Mouse (Mus musculus) heart, embryonic 14.5 days (tissue): Measurements from ENCODE around the gene Smad6. TPM values are rescaled to one million over a fixed set of nuclear protein-coding genes. Genes with fewer than 3 reads are reported as not detected.

Experiments
- ATAC-seq: fragments of 200-750 bp; cut with Nextera tagmentation; 2 replicates; pipeline ENCODE4 v1.8.0; 2017; ENCODE audit warnings: low read depth, moderate TSS enrichment; ENCODE audit not compliant: insufficient number of reproducible peaks, insufficient read depth, low FRiP score
- H3K27ac ChIP-seq, 2 experiments: fragments of 200-500 bp in 1 of 2; fragments of 300-500 bp in 1 of 2; sonication (generic) in 1 of 2; replicated peaks in 1 of 2; 2 replicates each; pipeline ENCODE4 v1.5.1; 2012 to 2014; ENCODE audit warnings: low read depth in 2 of 2, low read length in 2 of 2, control low read depth in 1 of 2, mild to moderate bottlenecking in 1 of 2, mixed read lengths in 1 of 2; ENCODE audit not compliant: control insufficient read depth in 1 of 2, insufficient read depth in 1 of 2
- H3K27me3 ChIP-seq: fragments of 300-500 bp; sonication (generic); 2 replicates; pipeline ENCODE4 v1.6.1; 2014; ENCODE audit warnings: mild to moderate bottlenecking, low read length, control low read depth; ENCODE audit not compliant: control insufficient read depth, insufficient read depth
- H3K36me3 ChIP-seq: fragments of 300-500 bp; sonication (generic); 2 replicates; pipeline ENCODE4 v1.6.1; 2014; ENCODE audit warnings: mild to moderate bottlenecking, control low read depth, low read length, mixed read lengths; ENCODE audit not compliant: control insufficient read depth, insufficient read depth
- H3K4me1 ChIP-seq, 2 experiments: fragments of 200-500 bp in 1 of 2; fragments of 300-500 bp in 1 of 2; sonication (generic) in 1 of 2; 2 replicates each; pipeline ENCODE4 v1.6.1; 2012 to 2014; ENCODE audit warnings: low read length in 2 of 2, control low read depth in 1 of 2, mixed read lengths in 1 of 2; ENCODE audit not compliant: control insufficient read depth in 2 of 2, insufficient read depth in 2 of 2
- H3K4me2 ChIP-seq: fragments of 300-500 bp; sonication (generic); 2 replicates; pipeline ENCODE4 v1.6.1; 2014; ENCODE audit warnings: mild to moderate bottlenecking, low read length
- H3K4me3 ChIP-seq, 2 experiments: fragments of 200-500 bp in 1 of 2; fragments of 300-500 bp in 1 of 2; sonication (generic) in 1 of 2; 2 replicates each; pipeline ENCODE4 v1.5.1; 2012 to 2014; ENCODE audit warnings: low read length in 2 of 2, mild to moderate bottlenecking in 2 of 2, control low read depth in 1 of 2, low read depth in 1 of 2, moderate library complexity in 1 of 2; ENCODE audit not compliant: control insufficient read depth in 1 of 2, insufficient read depth in 1 of 2
- H3K9ac ChIP-seq: fragments of 300-500 bp; sonication (generic); 2 replicates; pipeline ENCODE4 v1.6.1; 2014; ENCODE audit warnings: mild to moderate bottlenecking, low read length
- H3K9me3 ChIP-seq: fragments of 300-500 bp; sonication (generic); 2 replicates; pipeline ENCODE4 v1.6.1; 2016; ENCODE audit warnings: low read length, control low read depth; ENCODE audit not compliant: control insufficient read depth
- WGBS: fragments of 180-500 bp; shearing (Covaris S2); extraction: QIAGEN DNeasy Blood & Tissue Kit; methylation state at CpG from one replicate; pipeline ENCODE4 v1.1.7; 2014; 5-methylcytosine and 5-hydroxymethylcytosine counted together
- polyA plus RNA-seq: library from polyadenylated mRNA; unstranded; fragments of >200 nt; fragmentation: Nextera tagmentation; extraction: Ambion mirVana; gene quantifications from 2 replicates; pipeline ENCODE4 v1.2.1, GENCODE M21; 2014

Smad6 gene
- polyA plus RNA-seq, 1 experiment from 2014 or later, result 30.8 TPM

DNA sequence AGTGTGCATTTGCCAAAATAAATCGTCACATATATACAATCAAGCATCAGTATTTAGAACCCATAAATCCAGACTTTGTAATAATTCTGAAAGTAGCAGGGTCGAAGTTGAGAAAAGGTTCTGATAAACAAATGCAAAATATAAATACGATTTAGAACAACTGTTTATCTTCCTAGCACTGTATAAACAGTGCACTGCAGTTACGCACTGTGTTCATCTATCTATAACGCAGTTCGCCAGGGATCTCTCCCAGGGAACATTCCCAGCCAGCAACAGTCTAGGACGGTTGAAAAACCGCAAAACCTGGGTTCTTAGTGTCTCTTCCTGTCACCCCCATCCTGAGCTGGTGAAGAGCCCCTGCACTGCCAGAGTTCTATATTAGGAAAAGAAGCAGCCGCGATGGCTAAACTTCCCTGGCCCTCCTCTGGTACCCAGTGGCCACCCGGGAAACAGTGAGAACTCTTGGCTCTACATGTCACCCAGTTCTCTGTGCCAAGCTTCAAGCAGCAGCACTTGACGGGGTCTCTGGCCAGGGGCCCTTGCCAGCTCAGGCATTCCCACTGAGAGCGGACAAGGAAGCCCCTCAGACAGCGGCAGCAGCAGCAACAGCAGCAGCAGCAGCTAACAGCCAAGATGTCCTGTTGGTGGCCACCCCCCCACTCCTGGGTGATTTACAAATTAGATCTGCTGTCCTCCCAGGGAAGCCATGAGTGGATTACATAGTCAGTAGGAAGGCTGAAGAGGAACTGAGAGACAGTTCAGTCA is 54.3 kb downstream of the Smad6 start:
- H3K36me3 ChIP-seq, result peaks cover 5% of the 10 kb centered on the region; the same call in 1 of the 2 replicates
- WGBS, result 31% methylated on average over 14 of the region's 14 CpGs
- H3K27ac ChIP-seq, result peak overlapping the region; percentile 65 to 96
- no peak for ATAC-seq
- H3K27me3 ChIP-seq, result no peaks in the 10 kb centered on the region
- peak overlapping the region; percentile 35 for H3K9ac ChIP-seq
- no peak overlapping the region; a peak in 1 of 4 replicates for H3K4me3 ChIP-seq
- peaks cover 85 to 98% of the 10 kb centered on the region in 2 experiments for H3K4me1 ChIP-seq
- peak overlapping the region; percentile 49 for H3K4me2 ChIP-seq
- H3K9me3 ChIP-seq, result no peaks in the 10 kb centered on the region

DNA sequence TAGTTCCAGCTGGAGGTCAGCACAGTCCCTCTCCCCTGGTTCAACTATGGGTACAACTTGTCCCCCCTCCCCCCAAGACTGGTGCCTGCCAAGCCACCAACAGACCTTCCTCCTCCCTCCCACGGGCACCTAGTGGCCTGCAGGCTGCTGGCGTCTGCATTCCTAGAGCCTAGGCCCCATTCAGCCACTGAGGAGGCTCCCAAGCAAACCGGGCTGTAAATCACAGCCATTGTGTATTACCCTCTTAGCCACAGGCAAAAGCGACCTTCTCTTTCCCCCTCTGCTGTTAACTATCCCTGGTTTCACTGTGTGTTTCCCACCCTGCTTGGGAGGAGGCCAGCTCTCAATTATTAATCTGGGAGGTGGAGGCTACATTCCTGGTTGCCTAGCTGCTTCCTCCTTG is 56.3 kb downstream of the Smad6 start:
- Histone ChIP-seq H3K9ac (peak overlapping the region; percentile 53), H3K36me3 (peaks cover 4% of the 10 kb centered on the region; the same call in 1 of the 2 replicates), H3K4me1 (peaks cover 82 to 98% of the 10 kb centered on the region in 2 experiments), H3K27me3 (no peaks in the 10 kb centered on the region), H3K4me2 (peak overlapping the region; percentile 25), H3K4me3 (no peak overlapping the region), H3K27ac (peak overlapping the region; percentile 54 to 96), H3K9me3 (no peaks in the 10 kb centered on the region)
- WGBS, result 10% methylated on average over 4 of the region's 4 CpGs
- no peak for ATAC-seq

GRCm38 (mm10) chr9:63961881-63962280 is 60.0 kb downstream of the Smad6 start:
- H3K9ac ChIP-seq, result no peak overlapping the region
- no peak overlapping the region for H3K4me2 ChIP-seq
- peaks cover 4% of the 10 kb centered on the region; the same call in 1 of the 2 replicates for H3K36me3 ChIP-seq
- 52% methylated on average over 6 of the region's 6 CpGs for WGBS
- no peak for ATAC-seq
- no peak overlapping the region for H3K4me3 ChIP-seq
- peaks cover 83 to 96% of the 10 kb centered on the region in 2 experiments for H3K4me1 ChIP-seq
- peak overlapping the region; percentile 21 to 73; a peak in 1 of 4 replicates for H3K27ac ChIP-seq
- no peaks in the 10 kb centered on the region for H3K27me3 ChIP-seq
- H3K9me3 ChIP-seq, result no peaks in the 10 kb centered on the region

DNA sequence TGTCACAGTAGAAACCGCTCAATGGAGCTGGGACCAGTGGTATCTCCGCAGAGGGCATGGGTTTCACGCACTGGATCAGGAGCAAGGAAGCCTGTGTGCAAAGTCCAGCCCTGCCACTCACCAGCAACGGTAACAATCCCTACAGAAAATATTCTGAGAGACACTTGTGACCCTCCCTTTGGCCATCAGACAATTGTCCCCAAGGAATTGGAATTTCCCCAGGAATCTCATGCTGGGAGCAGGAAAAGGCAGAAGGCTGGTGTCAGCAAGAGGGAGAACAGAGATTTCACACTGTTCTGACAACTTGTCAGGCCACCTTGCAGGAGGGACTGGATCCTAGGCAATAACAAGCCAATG is 61.1 kb downstream of the Smad6 start:
- H3K27ac ChIP-seq, result peak overlapping the region; percentile 85 to 95
- H3K4me1 ChIP-seq, result peaks cover 81 to 96% of the 10 kb centered on the region in 2 experiments
- peaks cover 4% of the 10 kb centered on the region; the same call in 1 of the 2 replicates for H3K36me3 ChIP-seq
- H3K9me3 ChIP-seq, result no peaks in the 10 kb centered on the region
- 16% methylated on average over 4 of the region's 4 CpGs for WGBS
- H3K27me3 ChIP-seq, result no peaks in the 10 kb centered on the region
- peak overlapping the region; percentile 72 for H3K9ac ChIP-seq
- ATAC-seq, result no peak
- H3K4me3 ChIP-seq, result no peak overlapping the region
- peak overlapping the region; percentile 61 for H3K4me2 ChIP-seq

DNA sequence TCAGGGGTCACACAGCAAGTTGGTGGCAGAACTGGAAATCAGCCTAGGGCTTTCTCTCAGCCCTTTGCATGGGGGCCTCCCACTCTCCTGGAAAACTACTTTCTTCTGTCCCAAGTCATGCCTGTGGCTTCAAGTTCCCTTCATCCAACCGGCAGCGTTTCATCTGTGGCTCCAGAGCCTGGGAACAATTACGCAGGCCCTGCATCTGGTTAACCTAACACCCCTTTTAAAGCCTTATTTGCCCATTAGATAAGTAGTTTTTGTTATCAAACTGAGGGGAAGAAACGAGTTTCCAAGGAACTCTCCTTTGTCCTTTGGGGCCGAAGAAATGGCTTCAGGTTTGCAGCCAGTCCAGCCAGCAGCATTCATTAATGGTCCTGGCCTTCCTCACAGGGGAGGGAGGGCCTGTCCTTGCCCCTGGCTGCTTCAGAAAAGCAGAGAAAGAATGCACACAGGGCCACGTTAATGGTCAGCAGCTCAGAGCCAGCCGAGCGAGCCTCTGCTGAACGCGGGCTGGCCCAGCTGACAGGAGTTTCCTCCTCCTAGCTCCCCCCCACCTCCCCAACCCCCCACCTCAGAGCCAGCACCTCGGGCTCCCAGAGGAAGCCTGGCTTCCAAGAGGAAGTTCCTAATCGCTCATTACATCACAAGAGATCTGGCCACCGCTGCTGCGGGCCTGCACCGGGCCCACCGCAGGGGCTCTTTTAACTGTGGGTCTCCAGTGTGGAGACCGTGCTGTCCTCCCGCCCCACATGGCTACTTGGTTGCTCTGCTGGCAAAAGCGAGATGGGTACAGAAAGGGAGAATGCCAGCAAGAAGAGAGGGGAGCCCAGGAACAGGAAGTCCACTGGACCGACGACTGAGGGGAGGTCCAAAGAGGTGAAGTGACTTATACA is 61.7 kb downstream of the Smad6 start:
- Histone ChIP-seq H3K4me3 (no peak overlapping the region), H3K36me3 (peaks cover 4% of the 10 kb centered on the region; the same call in 1 of the 2 replicates), H3K9ac (peak overlapping the region; percentile 72), H3K27ac (peak overlapping the region; percentile 86 to 95), H3K27me3 (no peaks in the 10 kb centered on the region), H3K4me2 (peak overlapping the region; percentile 61), H3K4me1 (peaks cover 80 to 91% of the 10 kb centered on the region in 2 experiments), H3K9me3 (no peaks in the 10 kb centered on the region)
- peak; percentile 13; the same call in 1 of the 2 replicates for ATAC-seq
- WGBS, result 6% methylated on average over 21 of the region's 21 CpGs

- Histone ChIP-seq H3K27ac (peak overlapping the region; percentile 86 to 95), H3K9me3 (no peaks in the 10 kb centered on the region), H3K27me3 (no peaks in the 10 kb centered on the region), H3K36me3 (no peaks in the 10 kb centered on the region; the same call in 1 of the 2 replicates), H3K4me3 (no peak overlapping the region), H3K4me2 (peak overlapping the region; percentile 61), H3K4me1 (peaks cover 79 to 87% of the 10 kb centered on the region in 2 experiments), H3K9ac (peak overlapping the region; percentile 72)
- 39% methylated on average over 17 of the region's 17 CpGs for WGBS
- ATAC-seq, result no peak
Measured at GRCm38 (mm10) chr9:63959129-63959932, 62.5 kb downstream of the Smad6 start.
